Mouse (Mus musculus) erythroblast, embryonic 14.5 days (primary cell): ENCODE results near the gene Pbxip1. TPM values are rescaled to one million over a fixed set of nuclear protein-coding genes. Genes with fewer than 3 reads are reported as not detected.

Experiments
- H3K27me3 ChIP-seq: 2 replicates; pipeline ENCODE4 v1.6.1; 2012; ENCODE audit warnings: inconsistent platforms; ENCODE audit not compliant: control insufficient read depth
- H3K36me3 ChIP-seq: 2 replicates; pipeline ENCODE4 v1.6.1; 2012; ENCODE audit warnings: mild to moderate bottlenecking, inconsistent platforms; ENCODE audit not compliant: control insufficient read depth
- H3K4me1 ChIP-seq: 2 replicates; pipeline ENCODE4 v1.6.1; 2012; ENCODE audit warnings: inconsistent platforms; ENCODE audit not compliant: control insufficient read depth
- H3K4me3 ChIP-seq: replicated peaks from 2 replicates; pipeline ENCODE3; 2012; ENCODE audit warnings: moderate library complexity, mild to moderate bottlenecking, inconsistent platforms
- H3K9me3 ChIP-seq: 2 replicates; pipeline ENCODE4 v1.6.1; 2012; ENCODE audit warnings: low read length, inconsistent platforms, mixed read lengths; ENCODE audit not compliant: control insufficient read depth
- GATA1 ChIP-seq: IDR thresholded peaks from 2 replicates; pipeline ENCODE4 v1.6.1; 2012; ENCODE audit warnings: low read length, inconsistent platforms, mixed read lengths
- TAL1 ChIP-seq: IDR thresholded peaks from 3 replicates; pipeline ENCODE4 v1.6.1; 2012; ENCODE audit warnings: low read length, inconsistent platforms, mixed read lengths
- polyA plus RNA-seq: library from polyadenylated mRNA; stranded (reverse); fragments of >175 nt; gene quantifications from 2 replicates; pipeline ENCODE4 v1.2.3, GENCODE M21; 2012

Gene Pbxip1
- polyA plus RNA-seq, 1 experiment: 0.13 TPM

DNA sequence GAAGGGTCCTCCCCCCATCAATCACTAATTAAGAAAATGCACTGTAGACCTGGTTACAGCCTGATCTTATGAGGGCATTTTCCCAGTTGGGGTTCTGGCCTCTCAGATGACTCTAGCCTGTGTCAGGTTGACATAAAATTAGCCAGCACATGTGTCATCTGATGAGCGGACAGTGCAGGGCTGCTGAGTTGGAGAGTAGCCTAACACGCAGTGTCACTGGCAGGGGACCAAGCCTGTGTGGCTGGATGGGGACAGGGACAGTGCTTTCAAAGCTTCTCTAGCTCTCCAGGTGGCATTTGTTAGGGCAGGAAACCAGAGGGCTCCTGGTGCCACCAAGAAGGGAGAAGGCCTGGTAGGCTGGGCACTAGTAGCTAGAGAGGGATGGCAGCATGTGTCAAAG lies 4.2 kb downstream of the Pbxip1 start:
- TF ChIP-seq GATA1: no peak
- no peak for TF ChIP-seq TAL1
- Histone ChIP-seq H3K4me3 (no peak overlapping the region), H3K27me3 (no peaks in the 10 kb centered on the region), H3K4me1 (peaks cover 18% of the 10 kb centered on the region), H3K9me3 (no peaks in the 10 kb centered on the region), H3K36me3 (peaks cover 8% of the 10 kb centered on the region)

DNA sequence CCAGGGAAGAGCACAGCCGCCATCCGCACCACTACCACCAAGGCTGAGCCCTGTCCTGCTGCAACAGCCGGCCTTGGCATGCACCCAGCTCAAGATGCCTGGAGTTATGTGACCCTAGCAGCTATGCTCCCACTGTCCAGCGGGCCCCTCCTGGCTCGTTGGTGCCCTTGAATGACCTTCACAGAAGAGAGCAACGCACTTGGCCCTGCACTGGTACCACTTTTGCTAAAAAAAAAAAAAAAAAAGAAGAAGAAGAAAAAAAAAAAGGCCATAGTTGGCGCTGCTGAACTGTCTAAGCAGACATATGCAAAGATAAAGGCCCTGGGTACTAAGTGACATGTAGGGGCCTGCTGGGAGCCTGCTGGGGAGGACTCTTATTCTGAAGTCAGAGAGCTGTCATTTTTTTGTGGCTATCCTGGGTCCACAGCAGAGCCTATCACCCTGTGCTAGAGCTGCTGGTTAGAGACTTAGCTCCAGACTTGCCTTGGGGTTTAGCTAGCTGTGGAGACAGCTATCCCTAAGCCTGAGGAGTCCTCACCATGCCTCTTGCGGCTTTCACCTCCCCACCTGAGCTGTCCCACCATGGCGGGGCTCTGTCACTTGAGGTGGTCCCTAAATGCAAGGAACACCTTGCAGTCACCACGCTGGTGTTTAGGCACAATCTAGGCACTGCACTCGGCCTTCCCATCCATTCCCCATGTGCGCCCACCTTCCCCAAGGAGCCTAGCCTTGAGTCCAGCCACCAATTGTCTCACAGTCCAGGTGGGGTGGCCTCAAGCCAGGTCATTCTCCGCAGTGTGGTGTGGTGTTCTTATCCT lies 12.4 kb downstream of the Pbxip1 start:
- TF ChIP-seq TAL1: no peak
- no peak for TF ChIP-seq GATA1
- Histone ChIP-seq H3K27me3 (no peaks in the 10 kb centered on the region), H3K36me3 (peaks cover 11% of the 10 kb centered on the region), H3K4me1 (peaks cover 34% of the 10 kb centered on the region), H3K9me3 (no peaks in the 10 kb centered on the region), H3K4me3 (peak overlapping the region; percentile 36)

DNA sequence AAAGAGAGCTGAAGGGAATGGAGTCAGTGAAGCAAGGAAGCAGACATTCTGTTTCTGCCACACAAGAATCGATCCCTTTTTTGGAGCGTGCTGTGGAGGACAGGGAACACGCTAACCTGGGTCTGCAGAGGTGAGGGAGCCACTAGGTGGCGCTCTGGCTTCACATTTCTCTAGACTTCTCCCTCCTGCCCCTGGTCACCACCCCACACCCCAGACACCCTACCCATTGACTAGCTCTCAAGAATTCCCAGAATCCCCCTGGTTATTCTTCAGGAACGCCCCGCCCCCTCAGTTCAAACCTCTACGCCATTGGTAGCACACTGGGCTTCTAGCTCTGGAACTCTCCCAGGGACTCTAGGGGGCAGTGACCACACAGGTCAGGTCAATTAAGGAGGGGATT lies 13.0 kb downstream of the Pbxip1 start:
- Histone ChIP-seq H3K27me3 (no peaks in the 10 kb centered on the region), H3K4me1 (peaks cover 36% of the 10 kb centered on the region), H3K4me3 (peak overlapping the region; percentile 36), H3K36me3 (peaks cover 11% of the 10 kb centered on the region), H3K9me3 (no peaks in the 10 kb centered on the region)
- TF ChIP-seq TAL1: no peak
- TF ChIP-seq GATA1: no peak

DNA sequence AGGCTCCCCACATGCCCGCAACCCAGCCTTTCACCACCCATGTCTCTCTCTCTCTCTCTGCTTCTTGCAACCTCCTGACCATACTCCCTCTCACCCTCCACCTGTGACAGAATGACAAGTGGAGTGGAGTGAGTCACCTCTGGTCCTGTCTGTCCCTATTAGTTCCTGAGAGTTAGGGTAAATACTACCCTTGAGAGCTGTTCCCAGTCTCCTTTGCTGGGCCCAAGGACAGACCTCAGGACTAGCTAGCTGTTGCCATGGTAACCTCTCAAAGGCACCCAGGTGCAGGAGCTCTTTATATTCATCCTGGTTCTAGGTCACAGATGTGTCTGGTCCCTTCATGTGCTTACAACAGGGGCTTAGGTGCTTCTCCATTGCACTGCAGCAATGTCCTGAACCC lies 15.4 kb downstream of the Pbxip1 start:
- peaks cover 44% of the 10 kb centered on the region for H3K4me1 ChIP-seq
- H3K27me3 ChIP-seq: no peaks in the 10 kb centered on the region
- H3K9me3 ChIP-seq: no peaks in the 10 kb centered on the region
- H3K4me3 ChIP-seq: no peak overlapping the region
- no peak for TF ChIP-seq GATA1
- no peaks in the 10 kb centered on the region for H3K36me3 ChIP-seq

DNA sequence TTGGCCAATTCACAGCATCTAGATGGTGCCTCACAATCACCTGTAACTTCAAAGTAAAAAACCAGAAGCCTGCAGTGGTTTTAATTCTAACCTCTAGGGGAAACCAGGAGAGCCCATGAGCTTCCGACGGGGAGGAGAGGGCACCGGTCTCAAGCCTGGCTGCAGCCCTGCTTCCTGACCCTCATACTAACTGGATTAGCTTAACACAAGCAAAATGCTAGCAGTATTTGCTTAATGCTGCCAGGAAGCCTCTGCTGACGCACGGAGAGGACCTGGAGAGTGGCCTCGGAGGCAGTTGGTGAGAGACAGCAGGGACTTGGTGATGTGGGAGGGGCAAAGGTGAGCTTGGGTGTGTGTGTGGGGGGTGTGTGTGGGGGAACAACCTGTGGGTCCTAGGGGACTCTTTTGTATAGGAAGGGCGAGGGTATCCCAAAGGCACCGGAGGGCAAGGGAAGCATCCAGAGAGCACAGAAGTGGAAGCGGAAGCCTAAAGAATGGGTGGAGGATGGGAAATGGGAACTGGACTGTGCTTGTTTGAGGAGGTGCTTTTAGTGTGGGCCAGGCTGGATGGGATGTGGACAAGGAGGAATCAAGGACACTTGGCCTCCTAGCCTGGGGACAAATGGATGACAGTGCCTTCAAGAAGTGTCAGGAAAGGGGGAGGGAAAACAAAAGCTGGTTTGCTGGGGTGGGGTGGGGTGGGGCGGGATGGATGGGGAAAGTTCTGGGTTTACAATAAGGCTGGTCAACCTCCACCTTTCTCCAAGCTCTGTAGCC lies 18.1 kb downstream of the Pbxip1 start, which contains the start of gene Pmvk:
Pmvk (plus strand) TSS at position 141 of the 777 bp plus-strand sequence.
- TF ChIP-seq GATA1 (no peak), TAL1 (no peak)
- H3K4me3 ChIP-seq: no peak within 1 kb of the TSS
- no peaks in the 10 kb centered on the region for H3K27me3 ChIP-seq
- H3K4me1 ChIP-seq: peaks cover 55% of the 10 kb centered on the region
- no peaks in the 10 kb centered on the region for H3K9me3 ChIP-seq
- H3K36me3 ChIP-seq: no peaks in the 10 kb centered on the region

DNA sequence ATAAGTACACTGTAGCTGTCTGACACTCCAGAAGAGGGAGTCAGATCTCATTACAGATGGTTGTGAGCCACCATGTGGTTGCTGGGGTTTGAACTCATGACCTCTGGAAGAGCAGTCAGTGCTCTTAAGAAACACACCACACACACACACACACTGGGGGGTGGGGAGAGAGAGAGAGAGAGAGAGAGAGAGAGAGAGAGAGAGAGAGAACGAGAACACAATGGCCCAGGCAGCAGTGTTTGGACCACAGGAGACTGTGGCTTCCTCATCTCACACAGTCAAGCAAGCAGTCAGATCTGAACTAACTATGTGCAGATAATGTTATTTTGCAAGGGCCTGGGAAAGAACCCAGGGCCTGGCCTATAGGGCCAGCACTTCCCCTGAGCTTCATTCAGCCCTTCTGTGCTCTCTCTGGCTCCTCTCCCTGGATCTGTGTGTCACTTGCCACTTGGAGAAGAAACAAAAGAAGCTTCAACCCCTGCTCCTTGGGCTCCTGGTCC lies 19.3 kb downstream of the Pbxip1 start:
- TF ChIP-seq GATA1 (no peak), TAL1 (no peak)
- H3K36me3 ChIP-seq: peaks cover 2% of the 10 kb centered on the region
- H3K9me3 ChIP-seq: no peaks in the 10 kb centered on the region
- H3K4me3 ChIP-seq: no peak overlapping the region
- no peaks in the 10 kb centered on the region for H3K27me3 ChIP-seq
- peaks cover 54% of the 10 kb centered on the region for H3K4me1 ChIP-seq

DNA sequence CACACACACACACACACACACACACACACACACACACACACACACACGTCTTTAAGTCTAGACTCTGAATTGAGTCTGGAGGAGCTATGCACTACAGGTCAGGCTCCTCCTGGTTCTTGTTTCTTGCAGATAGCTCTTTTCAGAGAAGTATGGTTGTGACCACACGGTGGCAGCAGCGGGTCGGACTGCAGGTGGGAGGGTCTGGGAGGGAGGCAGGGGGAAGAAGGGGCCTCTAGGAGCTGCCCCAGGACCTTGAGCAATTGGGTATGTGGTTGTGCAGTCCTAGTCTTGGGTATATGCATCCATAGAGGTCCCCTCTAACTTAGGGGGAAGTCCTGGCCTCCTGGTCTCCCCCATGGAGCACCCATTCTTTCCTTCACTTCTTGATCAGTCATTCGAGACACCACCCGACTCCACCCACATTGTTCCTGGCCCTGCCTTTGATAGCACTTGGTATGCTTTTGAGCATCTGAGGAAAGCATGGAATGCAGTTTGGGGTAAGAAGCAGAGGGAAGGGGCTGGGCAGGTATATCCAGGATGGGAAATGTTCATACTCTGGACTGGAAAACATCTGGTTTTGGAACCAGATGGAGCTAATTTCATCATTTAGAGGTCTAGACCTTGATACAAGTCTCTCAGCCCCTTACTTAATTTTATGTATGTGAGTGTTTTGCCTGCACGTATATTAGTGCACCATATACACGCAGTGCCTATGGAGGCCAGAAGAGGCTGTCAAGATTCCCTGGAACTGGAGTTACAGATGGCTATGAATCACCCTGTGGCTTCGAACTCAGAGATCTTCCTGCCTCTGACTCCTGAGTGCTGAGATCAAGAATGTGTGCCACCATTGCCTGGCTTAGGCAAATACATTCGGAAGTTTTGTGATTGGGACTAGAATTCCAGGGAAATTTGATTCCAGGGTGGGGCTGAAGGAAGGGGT lies 20.5 kb downstream of the Pbxip1 start:
- H3K4me3 ChIP-seq: no peak overlapping the region

DNA sequence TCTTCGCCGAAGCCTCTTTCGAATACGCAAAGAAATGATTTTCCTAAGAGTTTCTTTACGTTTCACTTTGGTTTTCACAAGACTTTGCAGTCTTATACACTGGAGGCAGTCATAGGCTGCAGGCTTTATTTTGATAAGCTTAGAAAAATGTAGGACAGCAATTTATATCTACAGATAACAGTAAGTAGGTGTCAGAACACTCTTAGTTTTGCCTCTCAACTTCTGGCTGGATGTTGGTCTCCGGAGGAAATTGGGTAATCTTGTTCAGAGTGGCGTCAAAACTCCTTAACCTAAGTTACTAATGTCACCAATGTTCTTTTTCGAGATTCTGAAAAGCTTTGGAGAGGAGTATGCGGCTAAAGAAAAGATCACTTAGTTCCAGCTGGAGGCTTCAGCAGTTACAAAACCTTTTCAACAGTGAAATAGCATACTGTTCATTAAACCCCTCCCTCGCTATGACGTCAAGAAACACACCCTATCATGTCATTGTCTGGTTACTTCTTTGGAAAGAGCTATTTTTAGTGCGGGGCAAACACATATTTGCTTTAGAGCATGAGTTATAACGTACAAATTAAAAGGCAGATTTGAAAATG lies 22.0 kb downstream of the Pbxip1 start:
- TF ChIP-seq GATA1: no peak
- TF ChIP-seq TAL1: no peak
- peaks cover 46% of the 10 kb centered on the region for H3K4me1 ChIP-seq
- H3K27me3 ChIP-seq: no peaks in the 10 kb centered on the region
- no peaks in the 10 kb centered on the region for H3K9me3 ChIP-seq
- peaks cover 15% of the 10 kb centered on the region for H3K36me3 ChIP-seq
- peak overlapping the region; percentile 69 for H3K4me3 ChIP-seq

More for the DNA sequence above, 20.5 kb downstream of the Pbxip1 start:
- Histone ChIP-seq H3K4me1 (peaks cover 46% of the 10 kb centered on the region), H3K36me3 (peaks cover 7% of the 10 kb centered on the region), H3K9me3 (no peaks in the 10 kb centered on the region), H3K27me3 (no peaks in the 10 kb centered on the region)
- TF ChIP-seq GATA1 (no peak), TAL1 (no peak)
